In the genomic region with DNA sequence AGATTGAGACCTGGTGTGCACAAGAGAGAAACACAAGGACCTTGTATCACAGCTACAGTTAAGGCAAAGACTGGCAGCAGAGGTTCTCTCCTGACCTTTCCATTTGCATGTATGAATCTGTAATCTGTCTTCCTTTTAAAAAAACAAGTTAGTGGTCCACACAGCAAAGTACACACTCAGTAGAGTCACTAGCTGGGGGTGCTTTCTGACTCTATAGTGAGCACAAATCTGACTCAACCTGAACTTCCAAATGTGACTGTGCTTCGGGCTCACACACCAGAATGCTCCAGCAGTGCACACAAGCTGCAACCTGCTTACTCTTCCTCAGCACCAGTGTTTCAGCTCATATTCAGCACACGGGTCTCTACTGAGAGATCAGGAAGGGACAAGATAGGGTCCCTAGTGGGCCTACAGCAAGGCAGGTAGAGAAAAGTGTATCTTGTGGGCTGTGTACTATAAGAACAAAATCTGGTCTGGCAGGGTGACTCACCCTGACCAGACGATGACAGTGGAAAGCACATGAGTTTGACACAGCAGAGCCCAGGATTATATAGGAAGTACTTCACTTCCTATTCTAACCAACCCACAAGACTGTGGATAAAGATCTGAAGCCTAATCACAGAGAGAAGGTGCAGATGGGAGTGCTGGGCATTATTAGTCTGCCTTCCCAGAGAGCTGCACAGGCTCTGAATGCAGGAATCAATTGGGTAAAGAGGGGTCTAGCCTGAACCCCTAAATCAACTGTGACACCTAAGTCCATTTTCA, we compare ENCODE assay signal across 8 mouse cellular contexts. TPM values are rescaled to one million over a fixed set of nuclear protein-coding genes. Genes with fewer than 3 reads are reported as not detected.
DNase-seq lines count a peak whose midpoint lies in the region; ATAC-seq and TF ChIP-seq lines count a peak whose summit lies in the region.
"Had no signal": no experiment of that assay in that cellular context is flagged by ENCODE, and none has a peak within 500 bp of the region (broad histone marks: within the 10 kb centered on the region; RNA-seq: fewer than 3 reads in every experiment).

No protein-coding gene starts in this region.

- H3K27ac ChIP-seq in limb, embryonic 12.5 days: no peak overlapping the region
- H3K27ac ChIP-seq in limb, embryonic 10.5 days: no peak overlapping the region
- H3K27ac ChIP-seq in embryonic fibroblast, embryonic 13.5 days (ENCODE audit: insufficient read depth, low read length): peak overlapping the region; percentile 27

- H3K27me3 ChIP-seq in limb, embryonic 12.5 days: no peaks in the 10 kb centered on the region
- H3K27me3 ChIP-seq in limb, embryonic 10.5 days (ENCODE audit: low read depth, poor library complexity, severe bottlenecking): no peaks in the 10 kb centered on the region

- no peak for TF ChIP-seq CTCF in embryonic fibroblast, embryonic 13.5 days (IDR thresholded peaks at IDR 0.05; ENCODE audit: borderline replicate concordance, insufficient read depth, low read length)

- H3K36me3 ChIP-seq in limb, embryonic 12.5 days: peaks cover 45% of the 10 kb centered on the region
- peaks cover 45% of the 10 kb centered on the region for H3K36me3 ChIP-seq in limb, embryonic 10.5 days

- no peak for ATAC-seq in limb, embryonic 12.5 days (ENCODE audit: insufficient number of reproducible peaks, insufficient read depth, low FRiP score, low TSS enrichment, low read depth)
- peak; percentile 40; the same call in 1 of the 2 replicates for ATAC-seq in neutrophil, adult 5-6 weeks (ENCODE audit: extremely low read depth, insufficient number of reproducible peaks, low FRiP score, poor library complexity, severe bottlenecking)

- no peak overlapping the region for H3K4me3 ChIP-seq in limb, embryonic 12.5 days (replicated peaks)
- H3K4me3 ChIP-seq in limb, embryonic 10.5 days: no peak overlapping the region
- no peak overlapping the region for H3K4me3 ChIP-seq in embryonic fibroblast, embryonic 13.5 days (ENCODE audit: insufficient read depth, low read length)

- no peak overlapping the region for H3K4me2 ChIP-seq in limb, embryonic 12.5 days

- WGBS in limb, embryonic 12.5 days: 75% methylated on average over 3 of the region's 3 CpGs
- 78% methylated on average over 3 of the region's 3 CpGs for WGBS in limb, embryonic 10.5 days

- no peak for DNase-seq in limb, embryonic 10.5 days (ENCODE audit: low spot score)
- peak; percentile 69 for DNase-seq in MN1 (ENCODE audit: low spot score)
- DNase-seq in cerebellum, adult 11 months: no peak
- no peak for DNase-seq in layer of hippocampus, postnatal 25 days (ENCODE audit: extremely low spot score in 1 of 2, low spot score in 1 of 2)
- DNase-seq: kidney, adult 18-20 months had no signal

- H3K9me3 ChIP-seq in limb, embryonic 12.5 days: no peaks in the 10 kb centered on the region
- no peaks in the 10 kb centered on the region for H3K9me3 ChIP-seq in limb, embryonic 10.5 days (replicated peaks)

- peaks cover 95% of the 10 kb centered on the region for H3K4me1 ChIP-seq in limb, embryonic 12.5 days (replicated peaks)
- H3K4me1 ChIP-seq in limb, embryonic 10.5 days: peaks cover 88% of the 10 kb centered on the region
- H3K4me1 ChIP-seq in embryonic fibroblast, embryonic 13.5 days (ENCODE audit: control insufficient read depth, insufficient read depth, low read length): peaks cover 46% of the 10 kb centered on the region

- H3K9ac ChIP-seq in limb, embryonic 12.5 days (replicated peaks): 0 out of 2 replicates have a peak overlapping the region, but pooled peaks have one; percentile 8

- no peak for TF ChIP-seq POLR2A in embryonic fibroblast, embryonic 13.5 days (IDR thresholded peaks at IDR 0.05; ENCODE audit: low read depth, low read length)

RNA-seq across cellular contexts. Expression of gene Igf2r, which starts 15.0 kb away (rescaled TPM):
- 43.1 and 48.1 TPM in 2 replicates for polyA plus RNA-seq in limb, embryonic 12.5 days (2016; fragmentation: Nextera tagmentation; extraction: Ambion mirVana)
- 30.3 and 35.6 TPM in 2 replicates for polyA plus RNA-seq in limb, embryonic 10.5 days (2016; fragmentation: Nextera tagmentation; extraction: Ambion mirVana)
- polyA plus RNA-seq in embryonic fibroblast, embryonic 13.5 days (2011; ENCODE audit: insufficient read length, low read depth, missing spikeins): 246 and 249 TPM in 2 replicates
- total RNA-seq in neutrophil, adult 5-6 weeks (2017): 19.9 and 20.5 TPM in 2 replicates
- total RNA-seq in layer of hippocampus, postnatal 25 days (2021): 10 to 100 TPM; 28.1 to 29.8 TPM
